Mouse (Mus musculus) left cerebral cortex, adult 9 months (tissue): ENCODE measurements around the gene Bmp4.

ENCODE experiments used
- DNase-seq, 2 experiments: peaks; one replicate each; pipeline ENCODE4 v3.0.0; 2022; ENCODE audit warnings: low spot score in 2 of 2

The Bmp4 gene

GRCm38 (mm10) chr14:46390249-46390775 is at the start of gene Bmp4:
Gene Bmp4, minus strand, starts transcription at chr14:46390669.
- DNase-seq, result no peak

- DNase-seq, result no peak
Observed at GRCm38 (mm10) chr14:46439461-46440048, 49.1 kb upstream of the Bmp4 start.

GRCm38 (mm10) chr14:46436471-46437090 is 46.1 kb upstream of the Bmp4 start:
- no peak for DNase-seq

GRCm38 (mm10) chr14:46430231-46430630 is 39.8 kb upstream of the Bmp4 start:
- DNase-seq, result no peak

GRCm38 (mm10) chr14:46427251-46427650 is 36.8 kb upstream of the Bmp4 start:
- no peak for DNase-seq

- DNase-seq, result no peak
Observed at GRCm38 (mm10) chr14:46421823-46422222, 31.4 kb upstream of the Bmp4 start.

- no peak for DNase-seq
Observed at GRCm38 (mm10) chr14:46419269-46419668, 28.8 kb upstream of the Bmp4 start.

GRCm38 (mm10) chr14:46418371-46419097 is 28.1 kb upstream of the Bmp4 start:
- DNase-seq, result no peak

GRCm38 (mm10) chr14:46412497-46413000 is 22.1 kb upstream of the Bmp4 start:
- DNase-seq, result no peak

GRCm38 (mm10) chr14:46410557-46411120 is 20.2 kb upstream of the Bmp4 start:
- DNase-seq, result no peak

- peak in 1 of 2 experiments; percentile 10 for DNase-seq
Observed at GRCm38 (mm10) chr14:46409016-46409415, 18.5 kb upstream of the Bmp4 start.

- no peak for DNase-seq
Observed at GRCm38 (mm10) chr14:46408319-46408718, 17.9 kb upstream of the Bmp4 start.

- DNase-seq, result no peak
Observed at GRCm38 (mm10) chr14:46399925-46400324, 9.5 kb upstream of the Bmp4 start.

GRCm38 (mm10) chr14:46398091-46398695 is 7.7 kb upstream of the Bmp4 start:
- no peak for DNase-seq

GRCm38 (mm10) chr14:46391621-46392170 is 1.2 kb upstream of the Bmp4 start:
- DNase-seq, result no peak

- DNase-seq, result no peak
Observed at GRCm38 (mm10) chr14:46389438-46390248, 826 bp downstream of the Bmp4 start.

- DNase-seq, result no peak
Observed at GRCm38 (mm10) chr14:46388636-46389035, 1.8 kb downstream of the Bmp4 start.

- no peak for DNase-seq
Observed at GRCm38 (mm10) chr14:46387821-46388481, 2.5 kb downstream of the Bmp4 start.

GRCm38 (mm10) chr14:46387357-46387671 is 3.2 kb downstream of the Bmp4 start:
- DNase-seq, result no peak
